Mouse (Mus musculus): Measurements from ENCODE around the gene Ssbp3. TPM values are rescaled to one million over a fixed set of nuclear protein-coding genes. Genes with fewer than 3 reads are reported as not detected.

Gene Ssbp3
- polyA plus RNA-seq, 1 experiment from 2014 or later: 119 TPM

GRCm38 (mm10) chr4:107013119-107013816 is 102.8 kb downstream of the Ssbp3 start:
- Histone ChIP-seq H3K27me3 (ENCODE audit: low read depth, poor library complexity, severe bottlenecking) (no peaks in the 10 kb centered on the region), H3K9me3 (replicated peaks) (no peaks in the 10 kb centered on the region), H3K36me3 (peaks cover 78% of the 10 kb centered on the region), H3K4me1 (peaks cover 66% of the 10 kb centered on the region), H3K4me3 (no peak overlapping the region), H3K27ac (replicated peaks) (no peak overlapping the region)
- WGBS: 89% methylated on average over 6 of the region's 6 CpGs
- DNase-seq (ENCODE audit: low spot score): no peak

DNA sequence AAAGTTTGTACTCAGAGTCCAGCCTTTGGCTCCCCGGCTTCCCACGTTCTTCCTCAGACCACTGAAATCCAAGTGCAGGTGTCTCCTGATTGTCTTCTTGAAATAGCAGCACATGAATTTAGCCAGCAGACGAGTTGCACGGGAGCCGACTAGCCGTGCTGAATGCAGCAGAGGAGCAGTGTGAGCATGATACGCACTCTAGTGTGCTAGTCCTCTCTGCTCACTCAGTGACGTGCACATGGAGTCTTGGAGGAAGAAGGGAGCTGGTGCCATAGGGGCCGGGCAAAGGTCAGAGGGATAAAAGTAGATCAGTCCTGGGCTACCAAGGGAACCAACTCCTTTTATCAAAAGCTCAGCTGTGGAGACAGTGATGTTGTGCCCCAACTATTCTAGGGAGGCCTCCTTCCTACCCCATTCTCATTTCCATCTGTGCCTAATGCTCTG is 103.3 kb downstream of the Ssbp3 start:
- H3K4me3 ChIP-seq: no peak overlapping the region
- peaks cover 72% of the 10 kb centered on the region for H3K4me1 ChIP-seq
- no peak for DNase-seq (ENCODE audit: low spot score)
- peaks cover 82% of the 10 kb centered on the region for H3K36me3 ChIP-seq
- no peak overlapping the region for H3K27ac ChIP-seq (replicated peaks)
- H3K27me3 ChIP-seq (ENCODE audit: low read depth, poor library complexity, severe bottlenecking): no peaks in the 10 kb centered on the region
- no peaks in the 10 kb centered on the region for H3K9me3 ChIP-seq (replicated peaks)
- 86% methylated on average over 9 of the region's 9 CpGs for WGBS

- DNase-seq (ENCODE audit: low spot score): peak; percentile 44
- Histone ChIP-seq H3K27ac (replicated peaks) (peak overlapping the region; percentile 68), H3K4me3 (no peak overlapping the region), H3K27me3 (ENCODE audit: low read depth, poor library complexity, severe bottlenecking) (no peaks in the 10 kb centered on the region), H3K9me3 (replicated peaks) (no peaks in the 10 kb centered on the region), H3K36me3 (peaks cover 65% of the 10 kb centered on the region), H3K4me1 (peaks cover 94% of the 10 kb centered on the region)
- 62% methylated on average over 13 of the region's 13 CpGs for WGBS
Measured at GRCm38 (mm10) chr4:107015971-107016511, 105.5 kb downstream of the Ssbp3 start.

- no peak for DNase-seq (ENCODE audit: low spot score)
- H3K4me3 ChIP-seq: no peak overlapping the region
- H3K9me3 ChIP-seq (replicated peaks): no peaks in the 10 kb centered on the region
- H3K4me1 ChIP-seq: peaks cover 96% of the 10 kb centered on the region
- no peaks in the 10 kb centered on the region for H3K27me3 ChIP-seq (ENCODE audit: low read depth, poor library complexity, severe bottlenecking)
- H3K36me3 ChIP-seq: peaks cover 59% of the 10 kb centered on the region
- no peak overlapping the region for H3K27ac ChIP-seq (replicated peaks)
Measured at GRCm38 (mm10) chr4:107017257-107017656, 106.8 kb downstream of the Ssbp3 start.

DNA sequence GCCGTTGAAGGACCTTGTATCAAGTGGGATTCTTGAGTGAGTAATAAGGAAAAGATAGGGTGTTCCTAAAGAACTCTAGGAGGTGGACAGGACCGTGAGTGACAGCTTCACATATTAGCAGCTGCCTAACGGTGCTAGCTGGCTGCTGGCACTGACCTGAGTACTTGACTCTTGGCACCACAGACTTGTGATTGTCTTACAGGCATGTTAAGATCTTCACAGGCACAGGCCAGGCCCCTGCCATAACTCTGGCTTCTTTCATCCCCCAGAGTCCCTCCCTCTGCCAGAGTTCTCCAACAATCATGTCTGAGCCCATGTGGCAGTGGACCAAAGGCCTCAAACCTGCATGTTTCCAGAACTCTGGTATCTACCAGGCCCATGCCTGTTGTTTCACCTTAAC is 108.0 kb downstream of the Ssbp3 start:
- no peak for DNase-seq (ENCODE audit: low spot score)
- 0 out of 2 replicates have a peak overlapping the region, but pooled peaks have one; percentile 28 for H3K27ac ChIP-seq (replicated peaks)
- 87% methylated on average over 3 of the region's 3 CpGs for WGBS
- no peaks in the 10 kb centered on the region for H3K9me3 ChIP-seq (replicated peaks)
- H3K27me3 ChIP-seq (ENCODE audit: low read depth, poor library complexity, severe bottlenecking): no peaks in the 10 kb centered on the region
- H3K4me3 ChIP-seq: no peak overlapping the region
- H3K4me1 ChIP-seq: peaks cover 97% of the 10 kb centered on the region
- H3K36me3 ChIP-seq: peaks cover 62% of the 10 kb centered on the region

DNA sequence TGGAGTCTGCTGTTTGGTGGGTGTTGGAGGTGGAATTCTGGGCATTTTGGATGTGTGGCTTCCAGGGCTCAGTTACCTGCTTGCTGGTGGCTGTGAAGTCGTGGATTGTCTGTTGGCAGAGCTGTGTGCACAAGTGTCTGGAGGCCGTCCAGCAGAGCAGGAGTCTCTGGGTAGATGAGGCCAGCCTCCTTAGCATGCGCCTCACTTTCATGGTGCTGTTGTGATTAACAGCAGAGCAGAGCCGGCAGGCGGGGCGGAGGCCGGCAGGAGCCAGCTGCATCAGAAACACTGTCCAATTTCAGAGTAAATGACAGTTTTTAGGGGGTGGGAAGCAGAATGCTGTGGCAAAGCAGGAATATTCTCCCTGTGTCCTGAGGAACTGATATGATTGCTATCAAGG is 108.5 kb downstream of the Ssbp3 start:
- Histone ChIP-seq H3K4me1 (peaks cover 95% of the 10 kb centered on the region), H3K27me3 (ENCODE audit: low read depth, poor library complexity, severe bottlenecking) (no peaks in the 10 kb centered on the region), H3K27ac (replicated peaks) (0 out of 2 replicates have a peak overlapping the region, but pooled peaks have one; percentile 28), H3K9me3 (replicated peaks) (no peaks in the 10 kb centered on the region), H3K4me3 (no peak overlapping the region), H3K36me3 (peaks cover 57% of the 10 kb centered on the region)
- WGBS: 80% methylated on average over 7 of the region's 7 CpGs
- DNase-seq (ENCODE audit: low spot score): no peak

DNA sequence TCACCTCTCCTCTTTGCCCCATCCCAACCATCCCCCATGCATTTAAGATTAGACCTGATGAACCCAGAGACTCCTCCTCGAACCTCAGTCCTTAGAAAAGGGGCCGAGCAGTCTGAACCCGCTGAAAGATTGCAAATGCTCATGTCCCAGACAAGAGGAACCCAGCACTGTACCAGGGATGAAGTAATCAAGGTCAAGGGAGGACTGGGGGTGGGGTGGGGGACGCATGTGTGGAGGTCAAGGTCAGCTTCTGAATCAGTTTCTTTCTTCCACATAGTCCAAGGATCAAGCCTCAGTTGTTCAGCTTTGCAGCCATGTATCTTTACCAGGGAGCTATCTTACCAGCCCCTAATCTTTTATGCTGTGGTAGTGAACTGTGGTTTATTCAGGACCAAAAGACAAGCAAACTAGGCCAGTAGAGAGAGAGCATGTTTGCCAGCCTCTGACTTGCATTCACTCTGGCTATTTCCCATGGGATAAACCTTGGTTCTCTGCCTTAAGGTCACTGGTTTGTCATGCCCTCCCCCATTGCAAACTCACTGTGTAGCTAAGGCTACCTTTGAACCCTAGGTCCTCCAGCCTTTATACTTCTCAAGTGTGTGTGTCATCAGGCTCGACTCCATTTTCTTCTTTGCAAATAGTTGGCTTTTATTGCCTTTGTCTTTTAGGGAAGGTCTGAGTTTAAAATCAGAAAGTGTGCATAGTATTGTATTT is 109.9 kb downstream of the Ssbp3 start:
- no peaks in the 10 kb centered on the region for H3K9me3 ChIP-seq (replicated peaks)
- 79% methylated on average over 5 of the region's 5 CpGs for WGBS
- peaks cover 54% of the 10 kb centered on the region for H3K36me3 ChIP-seq
- no peak for DNase-seq (ENCODE audit: low spot score)
- peaks cover 90% of the 10 kb centered on the region for H3K4me1 ChIP-seq
- H3K27me3 ChIP-seq (ENCODE audit: low read depth, poor library complexity, severe bottlenecking): no peaks in the 10 kb centered on the region
- H3K4me3 ChIP-seq: no peak overlapping the region
- no peak overlapping the region for H3K27ac ChIP-seq (replicated peaks)

DNA sequence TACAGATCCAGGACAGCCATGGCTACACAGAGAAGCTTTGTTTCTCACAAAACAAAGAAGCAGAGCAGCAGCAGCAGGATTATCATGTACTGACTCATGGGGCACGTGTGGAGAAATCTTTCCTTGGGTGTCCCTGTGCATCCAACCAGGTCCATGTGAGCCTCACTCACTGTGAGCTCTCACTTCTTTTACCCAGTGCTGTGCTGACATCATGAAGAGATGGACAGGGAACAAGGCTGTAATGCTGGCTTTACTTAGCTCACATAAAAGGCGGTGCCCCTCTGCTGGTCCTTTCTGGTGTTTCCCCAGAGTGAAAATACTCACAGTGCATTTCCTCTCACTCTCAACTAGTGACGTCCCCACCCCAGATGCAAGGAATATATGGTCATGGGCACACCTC is 111.0 kb downstream of the Ssbp3 start:
- Histone ChIP-seq H3K9me3 (replicated peaks) (no peaks in the 10 kb centered on the region), H3K36me3 (peaks cover 56% of the 10 kb centered on the region), H3K27ac (replicated peaks) (no peak overlapping the region; the same call in 1 of the 2 replicates), H3K4me1 (peaks cover 84% of the 10 kb centered on the region), H3K27me3 (ENCODE audit: low read depth, poor library complexity, severe bottlenecking) (no peaks in the 10 kb centered on the region), H3K4me3 (no peak overlapping the region)
- DNase-seq (ENCODE audit: low spot score): no peak
- 77% methylated on average over 3 of the region's 3 CpGs for WGBS

DNA sequence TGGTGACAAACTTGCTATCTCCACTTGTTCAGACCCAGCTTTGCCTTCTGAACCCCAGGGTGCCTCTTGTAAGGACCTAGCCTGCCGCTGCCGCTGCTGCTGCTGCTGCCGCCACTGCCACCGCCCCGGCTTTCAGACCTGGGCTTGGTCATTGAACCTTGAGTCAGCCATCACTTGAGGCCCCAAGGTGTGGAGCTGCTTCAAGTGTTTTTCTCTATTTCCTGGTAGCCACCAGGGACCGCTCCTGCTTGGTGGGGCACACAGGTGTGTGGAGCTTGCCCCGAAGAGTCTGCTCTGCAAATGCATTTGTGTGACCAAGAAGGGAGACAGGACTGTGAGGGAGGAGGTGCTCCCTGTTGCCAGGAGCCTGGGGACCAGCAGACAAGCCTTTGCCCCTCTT is 114.4 kb downstream of the Ssbp3 start:
- H3K4me3 ChIP-seq: no peak overlapping the region
- WGBS: 85% methylated on average over 7 of the region's 7 CpGs
- no peaks in the 10 kb centered on the region for H3K27me3 ChIP-seq (ENCODE audit: low read depth, poor library complexity, severe bottlenecking)
- peaks cover 72% of the 10 kb centered on the region for H3K36me3 ChIP-seq
- H3K4me1 ChIP-seq: peaks cover 50% of the 10 kb centered on the region
- H3K27ac ChIP-seq (replicated peaks): no peak overlapping the region
- H3K9me3 ChIP-seq (replicated peaks): no peaks in the 10 kb centered on the region
- no peak for DNase-seq (ENCODE audit: low spot score)

DNA sequence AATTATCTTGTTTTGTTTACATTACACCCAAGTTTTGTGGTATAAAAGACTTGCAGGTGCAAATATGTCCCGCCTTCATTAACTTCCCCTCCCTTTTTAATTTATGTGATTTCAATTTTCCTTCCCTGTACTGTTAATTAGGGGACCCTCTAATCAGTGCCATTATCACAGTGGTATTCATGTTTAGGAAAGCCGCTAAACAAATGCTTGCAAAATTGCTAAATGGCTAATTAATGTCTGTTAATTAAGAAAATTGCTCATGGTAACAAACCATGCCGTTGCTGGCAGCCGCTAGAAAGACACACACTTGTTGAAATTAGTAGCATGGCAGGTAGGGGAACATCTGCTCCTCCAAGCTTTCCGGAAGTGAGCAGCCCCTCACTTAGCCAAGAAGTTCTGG is 114.9 kb downstream of the Ssbp3 start:
- DNase-seq (ENCODE audit: low spot score): no peak
- H3K9me3 ChIP-seq (replicated peaks): no peaks in the 10 kb centered on the region
- peaks cover 45% of the 10 kb centered on the region for H3K4me1 ChIP-seq
- no peak overlapping the region for H3K27ac ChIP-seq (replicated peaks)
- WGBS: 93% methylated on average over 5 of the region's 5 CpGs
- no peak overlapping the region for H3K4me3 ChIP-seq
- peaks cover 75% of the 10 kb centered on the region for H3K36me3 ChIP-seq
- no peaks in the 10 kb centered on the region for H3K27me3 ChIP-seq (ENCODE audit: low read depth, poor library complexity, severe bottlenecking)

- H3K9me3 ChIP-seq (replicated peaks): no peaks in the 10 kb centered on the region
- 81% methylated on average over 8 of the region's 8 CpGs for WGBS
- no peak overlapping the region for H3K4me3 ChIP-seq
- H3K27me3 ChIP-seq (ENCODE audit: low read depth, poor library complexity, severe bottlenecking): no peaks in the 10 kb centered on the region
- DNase-seq (ENCODE audit: low spot score): no peak
- peaks cover 35% of the 10 kb centered on the region for H3K4me1 ChIP-seq
- peaks cover 86% of the 10 kb centered on the region for H3K36me3 ChIP-seq
- no peak overlapping the region for H3K27ac ChIP-seq (replicated peaks)
Measured at GRCm38 (mm10) chr4:107026451-107026850, 116.0 kb downstream of the Ssbp3 start.

- Histone ChIP-seq H3K4me1 (peaks cover 13% of the 10 kb centered on the region), H3K4me3 (no peak overlapping the region), H3K27me3 (ENCODE audit: low read depth, poor library complexity, severe bottlenecking) (no peaks in the 10 kb centered on the region), H3K27ac (replicated peaks) (no peak overlapping the region), H3K36me3 (peaks cover 98% of the 10 kb centered on the region), H3K9me3 (replicated peaks) (no peaks in the 10 kb centered on the region)
- no peak for DNase-seq (ENCODE audit: low spot score)
- 92% methylated on average over 4 of the region's 4 CpGs for WGBS
Measured at GRCm38 (mm10) chr4:107035689-107036088, 125.2 kb downstream of the Ssbp3 start.

DNA sequence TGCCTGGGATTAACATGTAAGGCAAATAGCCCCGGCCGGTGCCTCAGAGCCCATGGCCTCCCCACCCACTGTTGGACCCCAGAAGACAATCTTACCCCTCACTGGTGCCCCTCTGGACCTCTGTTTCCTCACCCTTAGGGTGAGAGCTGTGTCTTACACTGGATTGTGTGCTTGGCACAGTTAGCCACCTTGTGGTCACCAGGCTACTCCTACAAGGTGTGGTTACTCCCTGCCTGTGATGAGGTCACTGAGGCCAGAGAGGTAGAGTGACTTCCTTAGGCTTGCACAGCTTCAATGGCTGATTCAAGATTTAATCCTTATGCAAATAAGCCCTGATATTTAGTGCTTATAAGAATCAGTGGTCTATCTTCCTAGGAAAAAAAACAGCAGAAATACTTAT is 126.5 kb downstream of the Ssbp3 start:
- peaks cover 98% of the 10 kb centered on the region for H3K36me3 ChIP-seq
- H3K4me1 ChIP-seq: peaks cover 13% of the 10 kb centered on the region
- no peaks in the 10 kb centered on the region for H3K27me3 ChIP-seq (ENCODE audit: low read depth, poor library complexity, severe bottlenecking)

More for the DNA sequence above, 126.5 kb downstream of the Ssbp3 start:
- whole genome bisulfite sequencing: 88% methylated on average over 2 of the region's 2 CpGs
- no peak for DNase-seq (ENCODE audit: low spot score)
- Histone ChIP-seq H3K9me3 (replicated peaks) (no peaks in the 10 kb centered on the region), H3K4me3 (no peak overlapping the region), H3K27ac (replicated peaks) (no peak overlapping the region)

Measured in midbrain, embryonic 10.5 days (tissue).